Mouse (Mus musculus) cerebellum, postnatal 36 days (tissue): ENCODE measurements around the gene Yjefn3.
A peak's percentile ranks its signal among the peaks of the same experiment; 100 is the strongest.

Source experiments
- DNase-seq, 2 experiments: peaks; one replicate each; pipeline ENCODE4 v3.0.0; 2021 to 2022; ENCODE audit warnings: mixed read lengths in 2 of 2

Gene Yjefn3

DNA sequence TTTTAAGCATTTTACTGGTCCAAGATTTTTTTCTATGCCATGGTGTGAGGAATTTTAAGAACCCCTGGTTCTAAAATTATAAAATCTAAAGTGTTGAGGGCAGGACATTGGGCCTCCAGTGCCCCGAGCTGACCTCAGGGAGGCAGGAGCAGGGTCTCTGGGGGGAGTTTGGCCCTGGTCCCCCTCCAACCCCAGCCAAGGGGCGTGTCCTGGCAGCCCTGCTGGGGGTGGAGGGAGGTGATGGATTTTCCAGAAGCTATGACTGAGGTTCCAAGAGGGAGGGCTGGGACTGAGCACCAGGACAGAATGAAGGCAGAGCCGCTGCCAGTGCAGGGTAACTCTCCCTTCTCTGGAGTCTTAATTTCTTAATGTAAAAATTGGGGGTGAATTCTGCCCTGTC is 24.5 kb downstream of the Yjefn3 start:
- DNase-seq, result no peak

DNA sequence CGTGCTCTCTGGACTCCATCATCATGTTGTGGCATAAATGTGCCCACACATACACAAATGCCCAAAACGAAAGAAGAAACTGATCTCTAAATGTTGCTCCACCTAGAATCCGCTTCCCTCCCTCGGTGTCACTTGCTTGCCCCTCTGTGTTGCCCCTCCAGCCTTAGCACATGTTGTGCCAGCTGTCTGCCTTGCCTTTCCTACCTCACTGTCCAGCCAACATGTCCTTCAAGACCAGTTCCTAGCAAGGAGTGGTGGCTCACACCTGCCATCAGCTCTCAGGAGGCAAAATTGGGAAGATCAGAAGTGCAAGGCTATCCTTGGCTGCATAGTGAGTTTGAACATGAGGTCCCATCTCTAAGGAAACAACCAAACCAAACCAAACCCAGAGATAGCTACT is 25.1 kb downstream of the Yjefn3 start:
- no peak for DNase-seq

DNA sequence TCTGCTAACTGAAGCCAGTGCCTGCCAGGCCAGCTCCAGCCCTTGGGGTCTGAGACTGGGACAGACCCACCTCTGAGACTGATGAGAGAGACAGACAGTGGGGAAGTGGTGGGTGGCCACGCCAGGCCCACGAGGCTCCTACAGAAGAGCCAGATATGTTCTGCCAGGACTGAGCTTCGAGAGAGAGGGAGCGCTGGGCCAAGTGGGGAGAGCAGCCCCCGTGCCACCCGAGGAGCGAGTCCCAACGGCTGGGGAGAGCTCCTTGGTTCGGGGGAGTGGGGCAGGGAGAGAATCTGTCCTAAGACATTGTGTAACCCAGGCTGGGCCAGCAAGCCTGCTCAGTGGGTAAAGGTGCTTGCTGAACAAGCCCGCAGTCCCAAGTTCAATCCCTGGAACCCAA is 25.5 kb downstream of the Yjefn3 start:
- no peak for DNase-seq

GRCm38 (mm10) chr8:69876097-69876496 is 26.4 kb downstream of the Yjefn3 start:
- no peak for DNase-seq

DNA sequence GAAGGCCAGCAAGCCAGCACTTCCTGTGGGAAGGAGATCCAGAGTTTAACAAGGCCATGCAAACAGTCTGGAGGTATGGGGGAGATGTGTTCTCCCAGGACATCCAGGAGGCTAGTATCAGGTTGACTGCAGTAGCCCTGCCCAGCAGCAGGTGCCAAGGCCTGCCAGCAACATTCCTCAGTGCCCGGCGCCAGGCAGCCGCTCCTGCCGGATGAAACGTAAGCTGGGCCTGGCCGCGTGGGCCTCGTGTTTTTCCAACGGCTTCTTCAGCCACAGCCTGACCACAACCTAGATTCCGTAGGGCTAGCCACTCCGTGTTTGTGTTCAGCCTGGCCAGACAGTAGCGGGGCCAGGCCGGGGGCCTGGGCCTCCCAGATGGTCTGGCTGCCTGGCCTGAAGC is 27.9 kb downstream of the Yjefn3 start:
- DNase-seq, result no peak

DNA sequence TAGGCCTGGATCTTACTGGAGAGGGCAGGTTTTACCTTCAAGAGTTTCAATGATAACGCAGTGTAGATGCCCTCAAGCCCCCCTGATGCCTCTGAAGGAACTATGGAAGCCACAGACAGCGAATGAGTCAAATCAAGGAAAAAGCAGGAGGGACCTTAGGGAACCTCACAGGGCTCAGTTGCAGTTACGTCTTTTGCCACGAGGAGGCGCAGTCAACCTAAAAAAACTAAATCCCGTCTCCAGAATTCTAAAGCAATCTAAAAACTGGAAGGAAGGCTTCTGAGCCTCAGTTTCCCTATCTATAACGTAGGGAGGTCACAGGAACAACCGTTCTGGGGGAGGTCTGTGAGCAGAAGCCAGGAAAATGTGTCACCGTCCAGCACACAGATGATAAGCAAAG is 28.4 kb downstream of the Yjefn3 start:
- DNase-seq, result peak; percentile 70 to 79

GRCm38 (mm10) chr8:69870907-69871306 is 31.6 kb downstream of the Yjefn3 start:
- DNase-seq, result no peak

DNA sequence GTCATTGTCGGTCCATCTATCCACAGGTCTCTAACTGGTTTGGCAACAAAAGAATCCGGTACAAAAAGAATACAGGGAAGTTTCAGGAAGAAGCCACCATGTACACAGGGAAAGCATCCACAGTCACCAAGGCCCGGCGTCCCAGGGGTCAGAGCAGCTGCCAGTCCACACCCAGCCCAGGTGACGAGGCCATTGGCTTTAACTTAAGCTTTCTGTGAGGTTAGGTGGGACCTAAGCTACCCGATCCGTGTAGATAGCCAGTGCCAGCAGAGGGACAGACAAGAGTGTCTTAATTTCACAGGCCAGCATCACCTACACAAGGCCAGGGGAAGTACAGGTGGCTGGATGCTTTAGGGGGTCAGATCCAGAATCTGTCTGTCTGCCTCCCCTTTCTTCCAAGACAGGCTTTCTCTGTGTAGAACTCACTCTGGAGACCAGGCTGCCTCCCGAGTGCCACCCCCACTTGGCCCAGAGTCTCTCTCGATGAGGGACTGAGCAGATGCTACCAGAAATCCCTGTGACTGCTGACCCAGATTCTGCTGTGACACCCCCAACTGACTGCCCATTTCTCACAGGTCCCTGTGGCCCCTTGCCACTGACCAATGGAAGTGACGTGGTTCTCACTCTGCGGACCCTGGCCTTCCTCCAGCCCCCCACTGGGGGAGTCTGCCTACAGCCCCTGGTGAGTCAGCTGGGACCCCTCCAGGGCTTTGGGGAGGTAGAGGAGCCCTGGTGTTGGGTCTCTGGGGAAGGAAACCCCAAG is 32.3 kb downstream of the Yjefn3 start:
- peak; percentile 48 to 57 for DNase-seq

- DNase-seq, result no peak
Measured at GRCm38 (mm10) chr8:69867696-69868326, 34.7 kb downstream of the Yjefn3 start.

DNA sequence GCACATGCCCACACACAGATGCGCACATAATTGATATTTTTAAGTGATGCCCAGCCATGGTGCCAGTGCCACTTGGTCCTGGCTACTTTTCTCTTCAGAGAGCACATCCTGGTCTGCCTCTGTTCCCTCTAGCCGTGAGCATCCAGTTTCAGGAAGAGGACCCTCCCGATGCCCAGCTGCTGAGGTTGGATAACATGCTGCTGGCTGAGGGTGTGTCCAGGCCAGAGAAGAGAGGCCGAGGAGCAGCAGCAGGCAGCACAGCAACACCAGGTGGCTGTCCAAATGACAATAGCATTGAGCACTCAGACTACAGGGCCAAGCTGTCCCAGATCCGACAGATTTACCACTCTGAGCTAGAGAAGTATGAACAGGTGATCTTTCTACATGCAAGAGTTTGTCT is 38.3 kb downstream of the Yjefn3 start:
- DNase-seq, result no peak

DNA sequence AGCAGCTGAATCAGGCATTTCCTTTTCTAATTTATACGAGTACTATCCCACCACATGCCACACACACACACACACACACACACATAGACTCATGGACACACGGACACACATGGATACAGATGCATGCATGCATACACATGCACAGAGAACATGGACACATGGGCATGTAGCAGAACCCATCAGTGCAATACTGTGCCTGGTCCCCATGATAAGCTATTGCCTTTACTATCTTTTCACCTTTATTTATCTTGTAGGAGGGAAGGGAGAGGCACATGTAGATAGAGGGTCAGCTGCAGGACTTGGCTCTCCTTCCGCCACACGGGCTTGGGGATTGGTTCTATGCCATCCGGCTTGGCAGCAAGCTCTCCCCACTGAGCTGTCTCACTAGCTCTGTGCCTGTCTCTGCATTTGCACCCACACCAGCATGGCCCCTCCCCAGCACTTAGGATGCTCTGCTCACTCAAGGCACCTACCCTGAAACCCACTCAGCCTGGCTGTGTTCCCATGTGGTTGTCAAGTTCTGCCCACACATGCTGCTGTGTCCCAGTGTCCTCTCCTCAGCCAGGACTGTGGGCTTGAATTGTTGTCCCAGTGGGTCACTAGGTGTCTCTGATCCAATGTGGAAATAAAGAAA is 39.0 kb downstream of the Yjefn3 start:
- DNase-seq, result no peak

DNA sequence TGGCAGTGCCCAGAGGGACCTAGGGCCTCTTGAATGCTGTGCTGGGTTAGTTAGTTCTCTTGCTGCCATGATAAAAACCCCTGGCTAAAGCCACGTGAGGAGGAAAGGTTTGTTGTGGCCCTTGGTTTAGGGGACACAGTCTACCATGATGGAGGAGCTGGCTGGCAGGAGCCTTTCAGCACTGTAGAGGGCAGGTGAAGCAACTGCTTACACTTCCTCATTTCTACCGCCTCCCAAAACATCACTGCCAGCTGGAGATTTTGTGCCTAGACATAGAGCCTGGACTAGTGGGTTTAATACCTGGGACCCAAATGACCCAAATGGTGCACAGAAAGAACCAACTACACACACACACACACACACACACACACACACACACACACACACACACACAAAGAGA is 41.3 kb downstream of the Yjefn3 start:
- no peak for DNase-seq

DNA sequence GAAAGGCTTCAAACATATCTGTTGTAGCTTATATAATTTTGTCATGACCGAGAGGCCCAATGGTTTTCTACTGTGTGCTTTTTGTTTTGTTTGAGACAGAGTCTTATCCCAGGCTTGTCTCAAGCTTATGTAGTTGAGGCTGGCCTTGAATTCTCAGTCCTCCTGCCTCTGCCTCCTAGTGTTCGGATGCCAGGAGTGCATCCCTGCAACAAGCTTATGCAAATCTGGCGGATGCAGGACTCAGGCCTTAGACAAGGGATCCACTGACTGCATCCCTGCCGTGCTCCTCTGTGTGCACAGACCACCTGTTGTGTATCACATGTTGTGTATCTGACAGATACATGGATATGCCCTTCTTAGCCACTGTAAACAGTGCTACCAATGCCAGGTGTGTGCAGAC is 41.7 kb downstream of the Yjefn3 start:
- DNase-seq, result no peak

DNA sequence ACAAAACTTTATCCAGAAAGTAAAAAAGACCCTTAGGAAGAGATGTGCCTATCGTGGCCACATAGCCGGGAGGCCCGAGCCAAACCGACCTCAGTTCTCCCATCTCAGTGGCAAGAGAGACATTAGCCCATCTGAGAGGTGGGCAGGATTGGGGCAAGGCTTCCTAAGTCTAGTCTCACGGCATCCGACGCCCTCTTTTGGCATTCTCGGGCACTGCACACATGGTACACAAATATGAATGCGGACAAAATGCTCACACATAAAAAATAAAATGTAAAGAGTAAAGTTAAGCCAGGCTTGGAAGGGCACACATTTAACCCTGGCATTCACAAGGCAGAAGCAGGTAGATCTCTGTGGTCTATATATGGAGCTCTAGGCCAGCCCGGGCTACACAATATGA is 48.6 kb downstream of the Yjefn3 start:
- no peak for DNase-seq

DNA sequence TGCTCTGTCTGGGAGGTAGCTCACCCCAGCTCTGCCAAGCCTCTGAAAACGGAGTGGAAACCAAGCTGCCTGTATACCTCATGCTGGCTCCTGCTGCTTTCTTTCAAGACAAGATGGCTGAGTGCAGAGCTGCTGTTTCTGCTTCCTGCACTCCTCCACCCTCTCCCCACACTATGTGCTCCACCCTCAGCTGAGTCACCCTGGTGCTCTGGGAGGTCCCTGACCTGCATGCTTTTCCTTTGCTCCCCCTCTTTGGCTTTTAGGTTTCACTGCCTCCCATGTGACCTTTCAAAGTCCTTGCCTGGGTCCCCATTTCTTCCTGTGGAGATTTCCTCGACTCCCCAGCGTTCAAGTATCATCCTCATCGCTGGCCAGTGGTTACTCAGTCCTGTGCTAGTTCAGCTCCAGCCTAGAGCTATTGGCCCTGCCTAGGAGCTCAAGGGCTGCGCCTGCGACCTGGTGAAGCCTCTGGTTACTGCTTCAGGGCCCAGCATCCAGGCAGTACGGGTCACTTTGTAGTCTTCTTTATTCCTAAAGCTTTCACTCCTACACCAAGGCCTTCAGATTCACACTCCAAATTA is 51.5 kb downstream of the Yjefn3 start:
- DNase-seq, result no peak

GRCm38 (mm10) chr8:69849899-69850298 is 52.6 kb downstream of the Yjefn3 start:
- no peak for DNase-seq

- DNase-seq, result no peak
Measured at GRCm38 (mm10) chr8:69848951-69849350, 53.6 kb downstream of the Yjefn3 start.

DNA sequence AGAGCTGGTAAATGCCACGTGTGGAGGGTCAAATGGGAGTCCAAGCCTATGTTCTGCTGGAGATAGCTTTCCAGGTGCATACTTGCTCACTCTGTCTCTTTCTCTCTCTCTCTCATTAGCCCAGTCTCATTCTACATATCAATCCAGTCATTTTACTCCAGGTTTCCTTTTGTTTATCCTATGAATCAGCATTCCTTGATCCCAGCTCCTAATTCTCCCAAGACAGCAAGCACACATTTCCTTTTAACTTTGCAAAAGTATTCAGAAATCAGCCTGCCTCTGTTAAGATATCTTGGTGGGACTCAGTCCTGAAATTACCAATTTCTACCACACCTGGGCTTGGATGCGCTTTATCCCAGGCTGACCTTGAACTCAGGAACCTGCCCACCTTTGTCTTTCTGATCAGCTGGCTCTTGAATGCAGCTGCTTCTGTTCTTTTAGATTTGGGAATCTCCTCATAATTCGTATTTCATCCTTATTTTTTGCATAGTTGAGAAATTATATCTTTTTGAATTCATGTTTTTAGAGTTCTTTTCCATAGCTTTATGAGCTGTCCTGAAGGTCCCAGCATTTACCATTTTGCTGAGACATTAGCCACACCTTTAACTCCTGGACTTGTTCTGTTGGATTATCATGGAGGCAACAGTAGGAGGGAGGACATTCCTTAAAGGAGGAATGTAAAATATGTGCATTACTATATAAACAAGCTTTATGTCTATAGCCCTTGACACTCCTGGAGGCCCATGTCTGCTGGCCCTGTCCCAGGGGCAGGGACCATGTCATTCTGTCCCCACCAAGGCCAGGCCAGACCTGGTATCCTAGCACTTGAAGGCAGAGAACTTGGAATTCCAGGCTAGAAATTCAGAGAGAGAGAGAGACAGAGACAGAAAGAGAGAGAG is 55.1 kb downstream of the Yjefn3 start:
- DNase-seq, result no peak
